Mouse (Mus musculus): ENCODE data around the gene Acap2.

DNA sequence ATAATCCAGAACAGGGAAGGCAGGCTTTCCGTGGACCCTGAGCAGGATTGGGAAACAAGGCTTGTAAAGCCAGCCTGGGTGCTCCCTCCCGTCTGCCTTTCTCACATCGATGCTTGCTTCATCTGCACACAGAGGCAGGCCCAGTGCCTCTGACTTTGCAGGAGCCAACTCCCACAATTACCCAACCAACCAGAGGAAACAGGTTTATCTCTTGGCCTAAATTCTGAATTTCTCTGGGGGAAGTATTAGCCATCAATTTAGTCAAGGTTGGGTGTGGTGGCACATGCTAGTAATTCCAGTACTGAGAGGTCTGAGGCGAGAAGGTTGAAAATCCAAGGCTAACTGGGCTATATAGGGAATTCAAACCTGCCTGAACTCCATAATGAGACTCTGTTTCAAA, 9.4 kb upstream of the Acap2 start:
- no peak for TF ChIP-seq CTCF (IDR thresholded peaks at IDR 0.05; ENCODE audit: low read depth)
- TF ChIP-seq EP300 (IDR thresholded peaks at IDR 0.05; ENCODE audit: low read depth): no peak
